18 mouse cellular contexts compared by ENCODE assay signal in genomic region chr4:98057721-98058120, GRCm38 (mm10).
DNase-seq lines count a peak whose midpoint lies in the region.
"Had no signal": no experiment of that assay in that cellular context is flagged by ENCODE, and none has a peak within 500 bp of the region (broad histone marks: within the 10 kb centered on the region; RNA-seq: fewer than 3 reads in every experiment).

No protein-coding gene starts in this region.

- H3K9me3 ChIP-seq in heart, embryonic 10.5 days: no peaks in the 10 kb centered on the region
- H3K9me3 ChIP-seq: embryonic facial prominence, embryonic 12.5 days; embryonic facial prominence, embryonic 15.5 days; forebrain, embryonic 12.5 days; hindbrain, embryonic 12.5 days; hindbrain, embryonic 15.5 days had no signal

- H3K4me1 ChIP-seq in heart, embryonic 10.5 days: peaks cover 5% of the 10 kb centered on the region; the same call in 1 of the 2 replicates
- H3K4me1 ChIP-seq: embryonic facial prominence, embryonic 12.5 days; embryonic facial prominence, embryonic 15.5 days; forebrain, embryonic 12.5 days; hindbrain, embryonic 12.5 days; hindbrain, embryonic 15.5 days had no signal

- DNase-seq in heart, adult 11 months: peak; percentile 49
- no peak for DNase-seq in heart, embryonic 10.5 days (ENCODE audit: low spot score)
- peak; percentile 11 to 50 for DNase-seq in gastrocnemius, adult 8-10 months (ENCODE audit: low spot score in 2 of 2)
- DNase-seq in gastrocnemius, postnatal 14 days: peak; percentile 23
- DNase-seq in skeletal muscle tissue, adult 2 months (ENCODE audit: low read depth, low spot score): peak; percentile 89
- no peak for DNase-seq in layer of hippocampus, adult 9-11 months
- DNase-seq in frontal cortex, postnatal 14 days (ENCODE audit: low spot score in 2 of 2): no peak
- DNase-seq: adrenal gland, postnatal 14 days; cerebellum, adult 11 months; cerebellum, adult 8-10 months; cerebellum, postnatal 14 days; heart, adult 2 months; kidney, adult 2 months had no signal

- H3K27ac ChIP-seq in heart, embryonic 10.5 days: no peak overlapping the region
- H3K27ac ChIP-seq: embryonic facial prominence, embryonic 12.5 days; embryonic facial prominence, embryonic 15.5 days; forebrain, embryonic 12.5 days; heart, adult 2 months; hindbrain, embryonic 12.5 days; hindbrain, embryonic 15.5 days had no signal

- intact Hi-C loops in gastrocnemius, postnatal 14 days (cut with DNase I; ENCODE audit: low total_unique reads): no loop called here

- H3K4me3 ChIP-seq in heart, embryonic 10.5 days: no peak overlapping the region
- H3K4me3 ChIP-seq: embryonic facial prominence, embryonic 12.5 days; embryonic facial prominence, embryonic 15.5 days; forebrain, embryonic 12.5 days; heart, adult 2 months; hindbrain, embryonic 12.5 days; hindbrain, embryonic 15.5 days had no signal

- peaks cover 4% of the 10 kb centered on the region; the same call in 1 of the 2 replicates for H3K36me3 ChIP-seq in heart, embryonic 10.5 days
- H3K36me3 ChIP-seq: embryonic facial prominence, embryonic 12.5 days; hindbrain, embryonic 15.5 days had no signal

- WGBS in heart, embryonic 10.5 days: 72% methylated on average over 4 of the region's 4 CpGs

- no peaks in the 10 kb centered on the region for H3K27me3 ChIP-seq in heart, embryonic 10.5 days (ENCODE audit: insufficient read depth, poor library complexity, severe bottlenecking)
- H3K27me3 ChIP-seq: embryonic facial prominence, embryonic 12.5 days; embryonic facial prominence, embryonic 15.5 days; forebrain, embryonic 12.5 days; hindbrain, embryonic 12.5 days; hindbrain, embryonic 15.5 days had no signal

Comparison
In these comparisons a context has a peak if more than half of its experiments do, and no peak if none do; other contexts are left out.
1. DNase-seq: peak in heart, adult 11 months (single experiment), gastrocnemius, adult 8-10 months (2 of 2), gastrocnemius, postnatal 14 days (single experiment) and skeletal muscle tissue, adult 2 months (single experiment); none in heart, embryonic 10.5 days (single experiment), layer of hippocampus, adult 9-11 months (single experiment) and frontal cortex, postnatal 14 days (0 of 2).